Mouse (Mus musculus): ENCODE data around the gene Gm6401.
"Not testable (repeated sequence)": the region's sequence is repeated elsewhere in the genome, so short reads cannot be mapped to it uniquely, and the experiment has no call there.

DNA sequence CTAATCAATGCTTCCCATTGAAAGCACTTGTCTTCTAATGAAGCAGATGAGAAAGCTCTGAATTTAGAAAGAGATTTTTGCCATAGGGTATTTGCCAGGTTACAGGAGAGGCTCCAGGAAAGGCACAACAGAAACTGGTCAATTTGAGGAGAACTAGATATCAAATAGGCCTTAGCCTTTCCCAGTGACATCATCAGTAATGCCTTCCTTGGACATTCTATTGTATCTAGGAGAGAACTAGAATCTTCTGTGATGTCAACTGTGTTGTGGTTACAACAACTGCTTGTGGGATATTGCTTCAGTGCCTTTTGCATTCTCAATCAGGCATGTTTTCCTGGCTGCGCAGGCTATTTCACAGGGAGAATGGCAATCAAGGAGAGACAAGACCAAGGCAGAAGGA lies 43.1 kb downstream of the Gm6401 start, which contains the start of gene 1700049E17Rik1:
- TF ChIP-seq TCF3 (IDR thresholded peaks at IDR 0.05; ENCODE audit: insufficient read length, low read depth); REST (IDR thresholded peaks at IDR 0.05; ENCODE audit: insufficient read depth, insufficient read length); POLR2A (IDR thresholded peaks at IDR 0.05; ENCODE audit: insufficient read length, low read depth); CEBPB (IDR thresholded peaks at IDR 0.05; ENCODE audit: insufficient read depth, poor library complexity, severe bottlenecking); POLR2AphosphoS2 (IDR thresholded peaks at IDR 0.05; ENCODE audit: insufficient read length, low read depth); TCF12 (IDR thresholded peaks at IDR 0.05; ENCODE audit: insufficient read depth, poor library complexity, severe bottlenecking); MAX (IDR thresholded peaks at IDR 0.05; ENCODE audit: low read depth); USF1 (IDR thresholded peaks at IDR 0.05; ENCODE audit: low read depth); E2F4 (IDR thresholded peaks at IDR 0.05; ENCODE audit: insufficient read depth); SRF (IDR thresholded peaks at IDR 0.05; ENCODE audit: control insufficient read depth, insufficient read length, low read depth): not testable (repeated sequence)
